Mouse (Mus musculus): ENCODE results near the gene Podxl2.

Gene Podxl2

GRCm38 (mm10) chr6:88800735-88801134 is 74.1 kb downstream of the Podxl2 start:
- no peak for DNase-seq (ENCODE audit: low read depth, low spot score)

GRCm38 (mm10) chr6:88800191-88800590 is 74.7 kb downstream of the Podxl2 start:
- no peak for DNase-seq (ENCODE audit: low read depth, low spot score)

- DNase-seq (ENCODE audit: low read depth, low spot score), result no peak
Measured at GRCm38 (mm10) chr6:88794561-88794971, 80.3 kb downstream of the Podxl2 start.

- DNase-seq (ENCODE audit: low read depth, low spot score), result no peak
Measured at GRCm38 (mm10) chr6:88793872-88794271, 81.0 kb downstream of the Podxl2 start.

- DNase-seq (ENCODE audit: low read depth, low spot score), result no peak
Measured at GRCm38 (mm10) chr6:88793243-88793642, 81.6 kb downstream of the Podxl2 start.
